Mouse (Mus musculus) MEL (cell line): ENCODE results near the gene Aff4. TPM values are rescaled to one million over a fixed set of nuclear protein-coding genes. Genes with fewer than 3 reads are reported as not detected.

Experiments
- DNase-seq: peaks from one replicate; pipeline ENCODE4 v3.0.0; 2011; ENCODE audit warnings: low read depth, low spot score
- H3K27ac ChIP-seq: 2 replicates; pipeline ENCODE4 v1.5.1; 2012; ENCODE audit warnings: low read depth, mild to moderate bottlenecking, control low read depth, low read length, moderate library complexity; ENCODE audit not compliant: control insufficient read depth
- H3K27me3 ChIP-seq, 2 experiments: fragments of 150-350 bp in 1 of 2; sonication (generic) in 1 of 2; 2 replicates each; pipeline ENCODE4 v1.6.1; 2012; ENCODE audit warnings: low read length in 2 of 2, mild to moderate bottlenecking in 2 of 2, improper control_type of control experiment in 1 of 2, moderate library complexity in 1 of 2; ENCODE audit not compliant: insufficient read depth in 2 of 2, control insufficient read depth in 1 of 2
- H3K36me3 ChIP-seq, 2 experiments: 2 replicates each; pipeline ENCODE4 v1.6.1; 2012 to 2014; ENCODE audit warnings: low read length in 2 of 2, improper control_type of control experiment in 1 of 2, inconsistent platforms in 1 of 2, mild to moderate bottlenecking in 1 of 2; ENCODE audit not compliant: insufficient read depth in 2 of 2, control insufficient read depth in 1 of 2
- H3K4me1 ChIP-seq, 2 experiments: fragments of 150-350 bp in 1 of 2; sonication (generic) in 1 of 2; 2 replicates each; pipeline ENCODE4 v1.6.1; 2012; ENCODE audit warnings: low read length in 2 of 2, improper control_type of control experiment in 1 of 2, mild to moderate bottlenecking in 1 of 2; ENCODE audit not compliant: insufficient read depth in 2 of 2, control insufficient read depth in 1 of 2
- H3K4me3 ChIP-seq, 2 experiments: fragments of 150-350 bp in 1 of 2; sonication (generic) in 1 of 2; 2 replicates each; pipeline ENCODE4 v1.5.1; 2012; ENCODE audit warnings: low read depth in 2 of 2, low read length in 2 of 2, mild to moderate bottlenecking in 2 of 2, moderate library complexity in 2 of 2, control low read depth in 1 of 2, improper control_type of control experiment in 1 of 2; ENCODE audit not compliant: control insufficient read depth in 1 of 2, insufficient read depth in 1 of 2
- H3K79me2 ChIP-seq: 2 replicates; pipeline ENCODE4 v1.6.1; 2012; ENCODE audit warnings: mild to moderate bottlenecking, low read length, moderate library complexity; ENCODE audit not compliant: control insufficient read depth, poor library complexity, insufficient read depth
- H3K9ac ChIP-seq: 2 replicates; pipeline ENCODE4 v1.6.1; 2012; ENCODE audit warnings: low read depth, mild to moderate bottlenecking, control low read depth, low read length, moderate library complexity; ENCODE audit not compliant: control insufficient read depth, poor library complexity, severe bottlenecking
- H3K9me3 ChIP-seq: fragments of 150-350 bp; sonication (generic); replicated peaks from 2 replicates; pipeline ENCODE4 v1.6.1; 2012; ENCODE audit warnings: mild to moderate bottlenecking, low read length, improper control_type of control experiment, moderate library complexity; ENCODE audit not compliant: insufficient read depth
- BHLHE40 ChIP-seq: IDR thresholded peaks from 2 replicates; pipeline ENCODE4 v1.6.1; 2012; ENCODE audit warnings: low read depth, mild to moderate bottlenecking, inconsistent platforms, low read length, improper control_type of control experiment, borderline replicate concordance
- CHD1 ChIP-seq: IDR thresholded peaks from 2 replicates; pipeline ENCODE4 v1.6.1; 2012; ENCODE audit warnings: low read depth, mild to moderate bottlenecking, inconsistent platforms, low read length, improper control_type of control experiment
- CTCF ChIP-seq, 3 experiments: IDR thresholded peaks in 2 of 3; conservative IDR thresholded peaks in 1 of 3; 2 replicates each; pipeline ENCODE4 v1.5.1; 2011 to 2012; ENCODE audit warnings: low read length in 3 of 3, low read depth in 2 of 3, mild to moderate bottlenecking in 2 of 3, improper control_type of control experiment in 1 of 3, inconsistent platforms in 1 of 3, mixed read lengths in 1 of 3, moderate library complexity in 1 of 3; ENCODE audit not compliant: control insufficient read depth in 1 of 3, insufficient read depth in 1 of 3, poor library complexity in 1 of 3, severe bottlenecking in 1 of 3
- ELF1 ChIP-seq: IDR thresholded peaks from 2 replicates; pipeline ENCODE4 v1.6.1; 2014; ENCODE audit warnings: low read depth, mild to moderate bottlenecking, inconsistent platforms, low read length, improper control_type of control experiment, moderate library complexity
- KAT2A ChIP-seq: conservative IDR thresholded peaks from 2 replicates; pipeline ENCODE4 v1.6.1; 2012; ENCODE audit warnings: low read depth, low read length, improper control_type of control experiment, inconsistent platforms
- MXI1 ChIP-seq: IDR thresholded peaks from 2 replicates; pipeline ENCODE4 v1.6.1; 2011; ENCODE audit warnings: mild to moderate bottlenecking, low read depth, low read length, improper control_type of control experiment
- MYB ChIP-seq: IDR thresholded peaks from 2 replicates; pipeline ENCODE4 v1.6.1; 2011; ENCODE audit warnings: mild to moderate bottlenecking, low read depth, low read length, improper control_type of control experiment
- POLR2AphosphoS5 ChIP-seq: IDR thresholded peaks from 2 replicates; pipeline ENCODE4 v1.6.1; 2012; ENCODE audit warnings: low read depth, borderline replicate concordance, mild to moderate bottlenecking, inconsistent platforms, low read length, moderate library complexity, mixed read lengths
- RAD21 ChIP-seq: IDR thresholded peaks from 2 replicates; pipeline ENCODE4 v1.6.1; 2011; ENCODE audit warnings: mild to moderate bottlenecking, low read depth, low read length, improper control_type of control experiment
- SIN3A ChIP-seq: IDR thresholded peaks from 2 replicates; pipeline ENCODE4 v1.6.1; 2012; ENCODE audit warnings: low read length, improper control_type of control experiment, inconsistent platforms
- SMC3 ChIP-seq: IDR thresholded peaks from 2 replicates; pipeline ENCODE4 v1.6.1; 2011; ENCODE audit warnings: low read depth, low read length, improper control_type of control experiment
- UBTF ChIP-seq: IDR thresholded peaks from 2 replicates; pipeline ENCODE4 v1.6.1; 2012; ENCODE audit warnings: low read depth, mild to moderate bottlenecking, inconsistent platforms, low read length, improper control_type of control experiment, moderate library complexity, borderline replicate concordance; ENCODE audit not compliant: insufficient read depth
- USF1 ChIP-seq: IDR thresholded peaks from 2 replicates; pipeline ENCODE4 v1.6.1; 2014; ENCODE audit warnings: low read depth, mild to moderate bottlenecking, inconsistent platforms, low read length, improper control_type of control experiment, moderate library complexity
- USF2 ChIP-seq, 2 experiments: IDR thresholded peaks; 2 replicates each; pipeline ENCODE4 v1.6.1; 2011 to 2012; ENCODE audit warnings: improper control_type of control experiment in 2 of 2, low read length in 2 of 2, borderline replicate concordance in 1 of 2, inconsistent platforms in 1 of 2, low read depth in 1 of 2, mild to moderate bottlenecking in 1 of 2; ENCODE audit not compliant: insufficient read depth in 1 of 2
- ZC3H11A ChIP-seq: IDR thresholded peaks from 2 replicates; pipeline ENCODE4 v1.6.1; 2012; ENCODE audit warnings: low read depth, mild to moderate bottlenecking, inconsistent platforms, low read length, improper control_type of control experiment
- ZKSCAN1 ChIP-seq: IDR thresholded peaks from 2 replicates; pipeline ENCODE4 v1.6.1; 2012; ENCODE audit warnings: low read depth, mild to moderate bottlenecking, inconsistent platforms, low read length, improper control_type of control experiment, moderate library complexity
- ZMIZ1 ChIP-seq: IDR thresholded peaks from 2 replicates; pipeline ENCODE4 v1.6.1; 2012; ENCODE audit warnings: low read depth, mild to moderate bottlenecking, inconsistent platforms, low read length, improper control_type of control experiment, moderate library complexity
- ZNF384 ChIP-seq: IDR thresholded peaks from 2 replicates; pipeline ENCODE4 v1.6.1; 2012; ENCODE audit warnings: low read depth, mild to moderate bottlenecking, inconsistent platforms, low read length, improper control_type of control experiment
- polyA plus RNA-seq, 2 experiments: library from polyadenylated mRNA; stranded (reverse) in 1 of 2; unstranded in 1 of 2; fragments of >175 nt in 1 of 2; fragments of >200 nt in 1 of 2; gene quantifications; 2 replicates each; pipeline versions ENCODE4 v1.2.1 to v1.2.4; 2012; ENCODE audit warnings: low replicate concordance in 2 of 2, low read depth in 1 of 2; ENCODE audit not compliant: insufficient read length in 2 of 2, insufficient read depth in 1 of 2, missing spikeins in 1 of 2
- total RNA-seq: library from RNA; depleted of rRNA; stranded (reverse); fragments of 300-350 nt; gene quantifications from 2 replicates; pipeline ENCODE4 v1.2.3, GENCODE M21; 2012

Aff4 gene
- total and polyA plus RNA-seq, 3 experiments = 29.0 to 268 (median 47.7) TPM

DNA sequence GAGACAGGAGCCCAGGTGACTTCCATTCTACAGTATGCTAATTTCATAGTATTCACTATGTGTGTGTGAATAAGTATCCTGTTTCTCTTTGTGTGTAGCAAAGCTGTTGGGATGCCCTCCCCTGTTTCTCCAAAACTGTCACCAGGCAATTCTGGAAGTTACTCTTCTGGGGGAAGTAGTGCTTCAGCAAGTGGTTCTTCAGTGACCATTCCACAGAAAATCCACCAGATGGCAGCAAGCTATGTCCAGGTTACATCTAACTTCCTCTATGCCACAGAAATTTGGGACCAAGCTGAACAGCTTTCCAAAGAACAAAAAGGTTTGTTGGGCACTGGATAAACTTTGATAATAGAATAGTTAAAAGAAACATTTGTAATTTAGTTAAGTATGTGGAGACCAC is 61.1 kb downstream of the Aff4 start:
- Histone ChIP-seq H3K4me3 (no peak overlapping the region), H3K79me2 (no peaks in the 10 kb centered on the region), H3K27ac (no peak overlapping the region), H3K27me3 (no peaks in the 10 kb centered on the region)
- TF ChIP-seq ZKSCAN1 = no peak
- peak; percentile 82 for TF ChIP-seq SMC3
- 0 out of 2 replicates have a peak, but pooled peaks have one; percentile 4 for TF ChIP-seq ELF1
- TF ChIP-seq BHLHE40 = no peak
- peak; percentile 41 for TF ChIP-seq ZC3H11A
- 0 out of 2 replicates have a peak, but pooled peaks have one; percentile 12 for TF ChIP-seq SIN3A
- TF ChIP-seq RAD21 = peak; percentile 55
- peak; percentile 47 to 85 (median 68) for TF ChIP-seq CTCF (IDR thresholded peaks at IDR 0.05 in 2 of 3, conservative IDR thresholded peaks at IDR 0.05 in 1 of 3; ENCODE audit: control insufficient read depth in 1 of 3, insufficient read depth in 1 of 3, low read depth in 2 of 3, low read length in 3 of 3, poor library complexity in 1 of 3, severe bottlenecking in 1 of 3)
- TF ChIP-seq USF1 = no peak
- no peak for TF ChIP-seq CHD1
- no peak for TF ChIP-seq MXI1
- TF ChIP-seq, all 39 proteins: peak for 6
- H3K9me3 ChIP-seq = no peaks in the 10 kb centered on the region
- H3K36me3 ChIP-seq = peaks cover 0 to 71% of the 10 kb centered on the region in 2 experiments; a peak in 2 of 4 replicates
- H3K9ac ChIP-seq = no peak overlapping the region
- DNase-seq = peak; percentile 74
- H3K4me1 ChIP-seq = no peaks in the 10 kb centered on the region

DNA sequence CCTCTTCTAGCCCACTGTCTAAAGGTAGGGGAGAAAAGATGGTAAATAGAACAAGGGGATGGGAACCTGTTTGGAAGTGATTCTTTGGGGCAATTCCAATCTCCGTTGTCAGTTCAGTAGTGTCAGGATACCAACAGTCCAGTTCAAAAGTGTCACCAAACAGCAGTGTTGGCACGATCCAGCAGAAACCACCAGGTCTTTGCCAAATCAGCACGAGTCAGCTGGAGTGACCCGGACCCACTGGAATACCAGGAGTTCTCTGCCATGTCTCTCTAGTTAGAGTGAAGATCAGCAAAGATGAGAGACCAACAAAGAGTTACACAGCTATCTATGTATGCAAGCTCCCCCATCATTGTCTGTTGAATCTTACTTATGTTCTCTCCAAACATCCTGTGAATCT is 63.2 kb downstream of the Aff4 start:
- Histone ChIP-seq H3K27ac (no peak overlapping the region), H3K9ac (no peak overlapping the region), H3K4me3 (no peak overlapping the region), H3K79me2 (no peaks in the 10 kb centered on the region), H3K27me3 (no peaks in the 10 kb centered on the region), H3K36me3 (peaks cover 0 to 63% of the 10 kb centered on the region in 2 experiments; a peak in 2 of 4 replicates), H3K4me1 (no peaks in the 10 kb centered on the region), H3K9me3 (no peaks in the 10 kb centered on the region)
- DNase-seq = no peak
- TF ChIP-seq MYB (no peak), MXI1 (no peak), USF2 (IDR thresholded peaks at IDR 0.05; ENCODE audit: borderline replicate concordance in 1 of 2, insufficient read depth in 1 of 2, low read depth in 1 of 2, low read length in 2 of 2) (no peak), USF1 (no peak), ZNF384 (no peak), ZC3H11A (no peak), POLR2AphosphoS5 (no peak), ZKSCAN1 (no peak), UBTF (no peak), KAT2A (no peak), ZMIZ1 (no peak)
